Mouse (Mus musculus): ENCODE measurements around the gene Sav1.

Gene Sav1

GRCm38 (mm10) chr12:69986786-69987497 lies at the start of gene Sav1:
Gene Sav1, minus strand, starts transcription at chr12:69987002.
- DNase-seq, result peak; percentile 94

- no peak for DNase-seq
Measured at GRCm38 (mm10) chr12:70026233-70026632, 39.4 kb upstream of the Sav1 start.

- no peak for DNase-seq
Measured at GRCm38 (mm10) chr12:70025431-70025830, 38.6 kb upstream of the Sav1 start.

GRCm38 (mm10) chr12:70023580-70023979 lies 36.8 kb upstream of the Sav1 start:
- no peak for DNase-seq

- no peak for DNase-seq
Measured at GRCm38 (mm10) chr12:70018153-70018552, 31.4 kb upstream of the Sav1 start.

GRCm38 (mm10) chr12:70015936-70016335 lies 29.1 kb upstream of the Sav1 start:
- peak; percentile 7 for DNase-seq

- DNase-seq, result peak; percentile 2
Measured at GRCm38 (mm10) chr12:70011681-70012080, 24.9 kb upstream of the Sav1 start.

- no peak for DNase-seq
Measured at GRCm38 (mm10) chr12:70010356-70010755, 23.6 kb upstream of the Sav1 start.

GRCm38 (mm10) chr12:70005103-70005502 lies 18.3 kb upstream of the Sav1 start:
- DNase-seq, result no peak

GRCm38 (mm10) chr12:69998186-69998983 lies 11.6 kb upstream of the Sav1 start:
- DNase-seq, result no peak

GRCm38 (mm10) chr12:69995382-69995781 lies 8.6 kb upstream of the Sav1 start:
- DNase-seq, result no peak

GRCm38 (mm10) chr12:69986241-69986762 lies 500 bp downstream of the Sav1 start:
- DNase-seq, result peak; percentile 66

GRCm38 (mm10) chr12:69985546-69985945 lies 1.3 kb downstream of the Sav1 start:
- no peak for DNase-seq

- DNase-seq, result peak; percentile 51
Measured at GRCm38 (mm10) chr12:69982874-69983273, 3.9 kb downstream of the Sav1 start.

GRCm38 (mm10) chr12:69977376-69977998 lies 9.3 kb downstream of the Sav1 start:
- no peak for DNase-seq

- DNase-seq, result no peak
Measured at GRCm38 (mm10) chr12:69976688-69977087, 10.1 kb downstream of the Sav1 start.

GRCm38 (mm10) chr12:69973666-69974065 lies 13.1 kb downstream of the Sav1 start:
- DNase-seq, result no peak

- DNase-seq, result peak; percentile 14
Measured at GRCm38 (mm10) chr12:69968154-69968553, 18.6 kb downstream of the Sav1 start.

- DNase-seq, result no peak
Measured at GRCm38 (mm10) chr12:69967112-69967511, 19.7 kb downstream of the Sav1 start.

- no peak for DNase-seq
Measured at GRCm38 (mm10) chr12:69966071-69966470, 20.7 kb downstream of the Sav1 start.

GRCm38 (mm10) chr12:69965644-69966043 lies 21.2 kb downstream of the Sav1 start:
- no peak for DNase-seq

GRCm38 (mm10) chr12:69963141-69963540 lies 23.7 kb downstream of the Sav1 start:
- no peak for DNase-seq

GRCm38 (mm10) chr12:69962468-69962867 lies 24.3 kb downstream of the Sav1 start:
- peak; percentile 53 for DNase-seq
